Mouse (Mus musculus) hindbrain, embryonic 14.5 days (tissue): ENCODE measurements around the gene Isx. TPM values are rescaled to one million over a fixed set of nuclear protein-coding genes. Genes with fewer than 3 reads are reported as not detected.

Experiments
- ATAC-seq: fragments of 200-750 bp; cut with Nextera tagmentation; 2 replicates; pipeline ENCODE4 v1.8.0; 2017; ENCODE audit warnings: moderate number of reproducible peaks, mild to moderate bottlenecking, moderate TSS enrichment, moderate library complexity; ENCODE audit not compliant: low FRiP score
- DNase-seq: peaks from one replicate; pipeline ENCODE4 v3.0.0-alpha.2; 2015; ENCODE audit warnings: low spot score
- H3K27ac ChIP-seq: fragments of 300-500 bp; sonication (generic); 2 replicates; pipeline ENCODE4 v1.5.1; 2014; ENCODE audit warnings: mild to moderate bottlenecking, moderate library complexity
- H3K27me3 ChIP-seq: fragments of 300-500 bp; sonication (generic); 2 replicates; pipeline ENCODE4 v1.6.1; 2014; ENCODE audit warnings: mild to moderate bottlenecking, low read length, mixed read lengths; ENCODE audit not compliant: control insufficient read depth, insufficient read depth
- H3K36me3 ChIP-seq: fragments of 300-500 bp; sonication (generic); replicated peaks from 2 replicates; pipeline ENCODE4 v1.6.1; 2014; ENCODE audit not compliant: control insufficient read depth, insufficient read depth
- H3K4me1 ChIP-seq: fragments of 300-500 bp; sonication (generic); replicated peaks from 2 replicates; pipeline ENCODE4 v1.6.1; 2014; ENCODE audit warnings: antibody characterized with exemption, low read length, mixed read lengths; ENCODE audit not compliant: control insufficient read depth, insufficient read depth
- H3K4me2 ChIP-seq: fragments of 300-500 bp; sonication (generic); replicated peaks from 2 replicates; pipeline ENCODE4 v1.6.1; 2014; ENCODE audit warnings: mild to moderate bottlenecking, moderate library complexity
- H3K4me3 ChIP-seq: fragments of 300-500 bp; sonication (generic); replicated peaks from 2 replicates; pipeline ENCODE4 v1.5.1; 2014; ENCODE audit warnings: mild to moderate bottlenecking, low read length
- H3K9ac ChIP-seq: fragments of 300-500 bp; sonication (generic); 2 replicates; pipeline ENCODE4 v1.6.1; 2014
- H3K9me3 ChIP-seq: fragments of 300-500 bp; sonication (generic); 2 replicates; pipeline ENCODE4 v1.6.1; 2016; ENCODE audit warnings: low read length; ENCODE audit not compliant: control insufficient read depth
- WGBS: fragments of 180-500 bp; shearing (Covaris S2); extraction: QIAGEN DNeasy Blood & Tissue Kit; methylation state at CpG from one replicate; pipeline ENCODE4 v1.1.7; 2014; 5-methylcytosine and 5-hydroxymethylcytosine counted together
- polyA plus RNA-seq: library from polyadenylated mRNA; unstranded; fragments of >200 nt; fragmentation: Nextera tagmentation; extraction: Ambion mirVana; gene quantifications from 2 replicates; pipeline ENCODE4 v1.2.1, GENCODE M21; 2014

The Isx gene
- polyA plus RNA-seq, 1 experiment from 2014 or later = not detected

- H3K9ac ChIP-seq = no peak overlapping the region
- DNase-seq (no peak), ATAC-seq (no peak)
- H3K36me3 ChIP-seq = no peaks in the 10 kb centered on the region
- no peak overlapping the region for H3K27ac ChIP-seq
- no peaks in the 10 kb centered on the region for H3K27me3 ChIP-seq
- no peaks in the 10 kb centered on the region for H3K9me3 ChIP-seq
- H3K4me3 ChIP-seq = no peak overlapping the region
- WGBS = 88% methylated on average over 8 of the region's 8 CpGs
- no peak overlapping the region for H3K4me2 ChIP-seq
- H3K4me1 ChIP-seq = no peaks in the 10 kb centered on the region
These were observed 47.9 kb downstream of the Isx start for GRCm38 (mm10) chr8:74920691-74921421.

GRCm38 (mm10) chr8:74921882-74922518, 49.0 kb downstream of the Isx start:
- Histone ChIP-seq H3K36me3 (no peaks in the 10 kb centered on the region), H3K4me2 (no peak overlapping the region), H3K9me3 (no peaks in the 10 kb centered on the region), H3K4me1 (no peaks in the 10 kb centered on the region), H3K4me3 (no peak overlapping the region), H3K9ac (no peak overlapping the region), H3K27me3 (no peaks in the 10 kb centered on the region), H3K27ac (no peak overlapping the region)
- ATAC-seq (peak; percentile 31; the same call in 1 of the 2 replicates), DNase-seq (peak; percentile 50)
- WGBS = 87% methylated on average over 4 of the region's 4 CpGs

GRCm38 (mm10) chr8:74927940-74928339, 55.0 kb downstream of the Isx start:
- H3K27me3 ChIP-seq = no peaks in the 10 kb centered on the region
- WGBS = 46% methylated on average over 1 of the region's 1 CpGs
- DNase-seq (no peak), ATAC-seq (no peak)
- H3K4me3 ChIP-seq = no peak overlapping the region
- H3K4me1 ChIP-seq = no peaks in the 10 kb centered on the region
- no peak overlapping the region for H3K27ac ChIP-seq
- H3K9me3 ChIP-seq = no peaks in the 10 kb centered on the region
- H3K36me3 ChIP-seq = no peaks in the 10 kb centered on the region
- no peak overlapping the region for H3K4me2 ChIP-seq
- no peak overlapping the region for H3K9ac ChIP-seq

- no peaks in the 10 kb centered on the region for H3K4me1 ChIP-seq
- no peak overlapping the region for H3K9ac ChIP-seq
- H3K4me2 ChIP-seq = no peak overlapping the region
- H3K27me3 ChIP-seq = no peaks in the 10 kb centered on the region
- H3K27ac ChIP-seq = no peak overlapping the region
- ATAC-seq = no peak
- no peaks in the 10 kb centered on the region for H3K9me3 ChIP-seq
- H3K4me3 ChIP-seq = no peak overlapping the region
- 27% methylated on average over 3 of the region's 3 CpGs for WGBS
- no peaks in the 10 kb centered on the region for H3K36me3 ChIP-seq
- peak; percentile 54 for DNase-seq
These were observed 57.8 kb downstream of the Isx start for GRCm38 (mm10) chr8:74930731-74931130.

GRCm38 (mm10) chr8:74935308-74935707, 62.3 kb downstream of the Isx start:
- H3K27me3 ChIP-seq = no peaks in the 10 kb centered on the region

GRCm38 (mm10) chr8:74936656-74937055, 63.7 kb downstream of the Isx start:
- no peaks in the 10 kb centered on the region for H3K36me3 ChIP-seq
- DNase-seq (no peak), ATAC-seq (no peak)
- no peak overlapping the region for H3K4me2 ChIP-seq
- H3K9ac ChIP-seq = no peak overlapping the region
- 88% methylated on average over 2 of the region's 2 CpGs for WGBS
- no peaks in the 10 kb centered on the region for H3K27me3 ChIP-seq
- no peak overlapping the region for H3K27ac ChIP-seq
- H3K4me3 ChIP-seq = no peak overlapping the region
- H3K4me1 ChIP-seq = no peaks in the 10 kb centered on the region
- H3K9me3 ChIP-seq = no peaks in the 10 kb centered on the region

More at GRCm38 (mm10) chr8:74935308-74935707, 62.3 kb downstream of the Isx start:
- H3K9me3 ChIP-seq = no peaks in the 10 kb centered on the region
- ATAC-seq (peak; percentile 79), DNase-seq (peak; percentile 80)
- H3K27ac ChIP-seq = no peak overlapping the region
- no peak overlapping the region for H3K9ac ChIP-seq
- H3K4me2 ChIP-seq = no peak overlapping the region
- 22% methylated on average over 6 of the region's 6 CpGs for WGBS
- H3K4me3 ChIP-seq = no peak overlapping the region
- no peaks in the 10 kb centered on the region for H3K4me1 ChIP-seq
- H3K36me3 ChIP-seq = no peaks in the 10 kb centered on the region

- no peaks in the 10 kb centered on the region for H3K36me3 ChIP-seq
- WGBS = 95% methylated on average over 3 of the region's 3 CpGs
- H3K9me3 ChIP-seq = no peaks in the 10 kb centered on the region; the same call in 1 of the 2 replicates
- H3K4me2 ChIP-seq = no peak overlapping the region
- ATAC-seq (no peak), DNase-seq (no peak)
- no peak overlapping the region for H3K9ac ChIP-seq
- H3K27ac ChIP-seq = no peak overlapping the region
- H3K27me3 ChIP-seq = no peaks in the 10 kb centered on the region
- H3K4me3 ChIP-seq = no peak overlapping the region
- no peaks in the 10 kb centered on the region for H3K4me1 ChIP-seq
These were observed 69.1 kb downstream of the Isx start for GRCm38 (mm10) chr8:74942056-74942455.

Other genes starting within 250 kb of the Isx start
- gene Hmgxb4, start 120.2 kb downstream of the Isx start, polyA plus RNA-seq = 41.0 and 43.5 TPM in 2 replicates
- 33.3 and 36.8 TPM in 2 replicates for gene Tom1, start 160.5 kb downstream of the Isx start, polyA plus RNA-seq
- 10.2 and 10.5 TPM in 2 replicates for gene Hmox1, start 220.4 kb downstream of the Isx start, polyA plus RNA-seq
- gene Mcm5, start 236.4 kb downstream of the Isx start, polyA plus RNA-seq = 27.0 and 33.3 TPM in 2 replicates